Mouse (Mus musculus) spleen, adult 2 months (tissue): Measurements from ENCODE around the gene Fcgr1.

ENCODE experiments used
- CTCF ChIP-seq: fragments of 200-500 bp; IDR thresholded peaks from 2 replicates; pipeline ENCODE4 v1.5.1; 2011; ENCODE audit warnings: mild to moderate bottlenecking, inconsistent platforms; ENCODE audit not compliant: insufficient read depth, insufficient read length, insufficient replicate concordance; ENCODE audit errors: extremely low read depth
- POLR2A ChIP-seq: fragments of 200-500 bp; IDR thresholded peaks from 2 replicates; pipeline ENCODE4 v1.6.1; 2011; ENCODE audit warnings: low read depth, low read length, inconsistent platforms

- TF ChIP-seq CTCF (no peak), POLR2A (no peak)
Observed at GRCm38 (mm10) chr3:96260220-96260619, 33.5 kb downstream of the Fcgr1 start.
